Mouse (Mus musculus) liver, adult 2 months (tissue): ENCODE measurements at regions not wholly inside any gene's neighbourhood (a gene's known extent, or its start where the extent isn't known, plus 50 kb on each side); places are given as distances from the start of the nearest gene placed in this dataset.

Experiments used
- DNase-seq: peaks from one replicate; pipeline ENCODE4 v3.0.0-alpha.2; 2011; ENCODE audit warnings: low read depth, low spot score; ENCODE audit errors: extremely low read depth
- H3K27ac ChIP-seq: fragments of 200-500 bp; replicated peaks from 2 replicates; pipeline ENCODE4 v1.5.1; 2012; ENCODE audit warnings: low read depth, mild to moderate bottlenecking, control low read depth, inconsistent platforms, low read length; ENCODE audit not compliant: insufficient read depth
- H3K27me3 ChIP-seq: fragments of 200-500 bp; 2 replicates; pipeline ENCODE4 v1.6.1; 2012; ENCODE audit warnings: mild to moderate bottlenecking, moderate library complexity, low read length, inconsistent platforms; ENCODE audit not compliant: control insufficient read depth, insufficient read depth
- H3K36me3 ChIP-seq: fragments of 200-500 bp; 2 replicates; pipeline ENCODE4 v1.6.1; 2012; ENCODE audit warnings: low read length, inconsistent platforms; ENCODE audit not compliant: control insufficient read depth, insufficient read depth
- H3K4me1 ChIP-seq: fragments of 200-500 bp; 2 replicates; pipeline ENCODE4 v1.6.1; 2011; ENCODE audit warnings: low read length; ENCODE audit not compliant: control insufficient read depth, insufficient read depth
- H3K4me3 ChIP-seq: fragments of 200-500 bp; 2 replicates; pipeline ENCODE4 v1.5.1; 2011; ENCODE audit warnings: low read depth, mild to moderate bottlenecking, control low read depth, low read length, moderate library complexity; ENCODE audit not compliant: insufficient read depth
- H3K79me2 ChIP-seq: fragments of 200-500 bp; 2 replicates; pipeline ENCODE4 v1.6.1; 2012; ENCODE audit warnings: inconsistent platforms, mild to moderate bottlenecking, low read length, moderate library complexity; ENCODE audit not compliant: control insufficient read depth, insufficient read depth
- H3K9ac ChIP-seq: fragments of 200-500 bp; 2 replicates; pipeline ENCODE4 v1.6.1; 2012; ENCODE audit warnings: low read depth, mild to moderate bottlenecking, control low read depth, inconsistent platforms, low read length
- CTCF ChIP-seq: fragments of 200-500 bp; IDR thresholded peaks from 2 replicates; pipeline ENCODE4 v1.5.1; 2011; ENCODE audit warnings: low read depth, low read length, control low read depth
- POLR2A ChIP-seq: fragments of 200-500 bp; IDR thresholded peaks from 2 replicates; pipeline ENCODE4 v1.6.1; 2011; ENCODE audit warnings: low read length, control low read depth; ENCODE audit not compliant: insufficient read depth; ENCODE audit errors: extremely low read depth
- WGBS: fragments of 180-500 bp; shearing (Covaris S2); methylation state at CpG from one replicate; pipeline ENCODE4 v1.1.7; 2018; 5-methylcytosine and 5-hydroxymethylcytosine counted together

DNA sequence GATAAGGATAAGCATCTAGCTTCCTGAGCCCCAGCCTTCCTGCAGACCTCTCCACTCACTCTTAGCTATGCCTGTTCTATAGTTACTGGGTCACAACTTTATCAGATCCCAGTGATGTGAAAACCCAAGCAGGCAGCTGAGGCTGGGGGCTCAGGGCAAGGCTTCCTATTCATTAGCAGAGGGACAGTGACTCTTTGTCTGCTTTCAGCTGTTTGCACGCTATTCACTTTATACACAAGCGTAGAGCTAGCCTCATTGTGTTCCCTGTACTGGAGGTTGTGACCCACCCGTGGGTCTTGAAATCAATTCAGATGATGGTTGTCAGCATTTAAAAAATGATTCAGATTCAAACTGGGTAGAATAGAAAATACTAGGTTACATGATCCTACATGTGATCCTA is 199.5 kb downstream of the Plpp3 start:
- DNase-seq = no peak
- Histone ChIP-seq H3K27me3 (no peaks in the 10 kb centered on the region), H3K79me2 (no peaks in the 10 kb centered on the region), H3K4me1 (no peaks in the 10 kb centered on the region), H3K36me3 (no peaks in the 10 kb centered on the region), H3K27ac (no peak overlapping the region), H3K9ac (no peak overlapping the region), H3K4me3 (no peak overlapping the region)
- 88% methylated on average over 3 of the region's 3 CpGs for WGBS
- TF ChIP-seq POLR2A = no peak

DNA sequence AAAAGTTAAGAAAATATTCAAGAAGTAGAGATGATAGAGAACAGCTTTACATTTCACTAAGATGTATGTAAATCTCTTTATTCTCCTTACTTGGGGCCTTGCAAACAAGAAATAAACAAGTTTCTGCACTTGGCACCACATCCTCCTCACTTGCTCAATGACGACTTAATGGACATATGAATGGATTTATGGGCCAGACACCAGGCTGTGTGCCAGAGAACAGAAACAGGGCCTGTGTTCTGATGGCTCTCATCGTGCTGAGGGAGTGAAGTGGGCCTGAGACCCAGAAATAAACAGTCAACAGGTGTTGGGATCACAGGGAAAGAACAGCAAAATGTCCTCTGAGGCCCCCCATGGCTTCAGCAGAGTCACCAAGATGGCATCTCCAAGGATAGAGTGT is 201.6 kb downstream of the Plpp3 start:
- DNase-seq = no peak
- Histone ChIP-seq H3K27me3 (no peaks in the 10 kb centered on the region), H3K9ac (no peak overlapping the region), H3K4me3 (no peak overlapping the region), H3K4me1 (no peaks in the 10 kb centered on the region), H3K36me3 (no peaks in the 10 kb centered on the region), H3K27ac (no peak overlapping the region), H3K79me2 (no peaks in the 10 kb centered on the region)
- TF ChIP-seq CTCF (no peak), POLR2A (no peak)
- WGBS = 67% methylated on average over 2 of the region's 2 CpGs

DNA sequence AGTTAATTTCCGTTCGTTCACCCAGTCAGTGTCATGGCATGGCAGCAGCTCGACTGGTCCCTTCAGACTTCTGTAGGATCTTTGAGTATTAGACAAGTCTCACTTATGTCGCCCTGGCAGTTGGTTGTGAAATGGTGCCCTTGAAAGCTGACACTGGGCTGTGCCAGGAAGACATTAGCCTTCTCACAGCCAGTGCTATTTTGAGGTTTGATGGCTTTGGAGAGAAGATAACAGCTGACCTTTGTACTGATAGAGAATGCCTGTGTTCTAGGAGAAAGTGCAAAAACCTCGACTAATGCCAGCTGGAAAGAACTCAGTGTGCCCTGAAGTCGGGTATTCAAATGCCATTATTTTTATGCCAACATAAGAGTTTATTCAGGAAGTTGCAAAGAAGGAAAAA is 207.3 kb downstream of the Plpp3 start:
- Histone ChIP-seq H3K79me2 (no peaks in the 10 kb centered on the region), H3K36me3 (no peaks in the 10 kb centered on the region), H3K27me3 (no peaks in the 10 kb centered on the region), H3K4me3 (no peak overlapping the region), H3K9ac (no peak overlapping the region), H3K4me1 (peaks cover 5% of the 10 kb centered on the region), H3K27ac (peak overlapping the region; percentile 65)
- TF ChIP-seq CTCF (no peak), POLR2A (no peak)
- 21% methylated on average over 6 of the region's 6 CpGs for WGBS
- DNase-seq = peak; percentile 99

DNA sequence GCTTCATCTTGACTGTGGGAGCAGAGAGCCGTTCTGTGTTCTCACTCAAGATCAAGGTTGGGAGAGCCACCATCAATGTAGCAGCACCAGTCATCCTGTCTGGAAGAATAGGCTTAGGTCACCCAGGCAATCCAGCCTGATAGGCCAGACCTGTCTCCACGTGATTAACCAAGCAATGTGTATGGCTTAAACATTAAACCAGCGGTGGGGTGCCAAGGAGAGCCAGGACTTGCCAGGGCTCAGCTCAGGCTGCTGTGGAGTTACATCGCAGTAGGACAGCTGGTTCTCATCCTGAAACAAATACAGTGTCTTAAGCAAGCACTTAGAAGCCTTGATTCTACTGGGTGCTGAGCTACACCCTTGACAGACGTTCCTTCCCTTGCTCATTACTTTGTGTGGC is 207.9 kb downstream of the Plpp3 start:
- no peak for TF ChIP-seq POLR2A
- no peak for TF ChIP-seq CTCF
- WGBS = 29% methylated on average over 5 of the region's 5 CpGs
- H3K27me3 ChIP-seq = no peaks in the 10 kb centered on the region
- H3K4me3 ChIP-seq = no peak overlapping the region
- H3K79me2 ChIP-seq = no peaks in the 10 kb centered on the region
- peak; percentile 96 for DNase-seq
- peaks cover 5% of the 10 kb centered on the region for H3K4me1 ChIP-seq
- H3K36me3 ChIP-seq = no peaks in the 10 kb centered on the region
- H3K27ac ChIP-seq = peak overlapping the region; percentile 50
- peak overlapping the region; percentile 44; the same call in 1 of the 2 replicates for H3K9ac ChIP-seq

DNA sequence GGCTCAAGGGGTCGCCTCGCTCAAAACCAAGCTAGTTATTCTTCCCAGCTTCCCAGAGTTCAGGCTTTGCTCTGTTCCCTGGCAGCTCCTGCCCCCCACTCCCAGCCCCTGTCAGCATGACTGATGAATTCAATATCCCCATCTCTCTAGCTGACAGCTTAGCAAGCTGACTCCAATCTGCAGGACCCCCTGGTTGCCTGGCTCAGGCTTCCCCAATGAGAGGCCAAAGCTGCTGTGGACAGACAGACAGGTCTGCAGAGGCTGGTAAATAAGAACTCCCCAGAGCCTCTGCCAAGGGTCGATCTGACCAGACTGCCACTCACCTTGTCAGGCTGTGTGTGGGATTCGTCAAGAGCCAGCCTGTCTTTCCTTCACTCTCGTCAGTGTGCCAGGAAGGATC is 219.4 kb downstream of the Plpp3 start:
- Histone ChIP-seq H3K4me3 (no peak overlapping the region), H3K79me2 (no peaks in the 10 kb centered on the region), H3K27me3 (no peaks in the 10 kb centered on the region), H3K4me1 (no peaks in the 10 kb centered on the region), H3K27ac (no peak overlapping the region), H3K36me3 (no peaks in the 10 kb centered on the region), H3K9ac (no peak overlapping the region)
- TF ChIP-seq CTCF (no peak), POLR2A (no peak)
- DNase-seq = no peak
- 61% methylated on average over 5 of the region's 5 CpGs for WGBS

DNA sequence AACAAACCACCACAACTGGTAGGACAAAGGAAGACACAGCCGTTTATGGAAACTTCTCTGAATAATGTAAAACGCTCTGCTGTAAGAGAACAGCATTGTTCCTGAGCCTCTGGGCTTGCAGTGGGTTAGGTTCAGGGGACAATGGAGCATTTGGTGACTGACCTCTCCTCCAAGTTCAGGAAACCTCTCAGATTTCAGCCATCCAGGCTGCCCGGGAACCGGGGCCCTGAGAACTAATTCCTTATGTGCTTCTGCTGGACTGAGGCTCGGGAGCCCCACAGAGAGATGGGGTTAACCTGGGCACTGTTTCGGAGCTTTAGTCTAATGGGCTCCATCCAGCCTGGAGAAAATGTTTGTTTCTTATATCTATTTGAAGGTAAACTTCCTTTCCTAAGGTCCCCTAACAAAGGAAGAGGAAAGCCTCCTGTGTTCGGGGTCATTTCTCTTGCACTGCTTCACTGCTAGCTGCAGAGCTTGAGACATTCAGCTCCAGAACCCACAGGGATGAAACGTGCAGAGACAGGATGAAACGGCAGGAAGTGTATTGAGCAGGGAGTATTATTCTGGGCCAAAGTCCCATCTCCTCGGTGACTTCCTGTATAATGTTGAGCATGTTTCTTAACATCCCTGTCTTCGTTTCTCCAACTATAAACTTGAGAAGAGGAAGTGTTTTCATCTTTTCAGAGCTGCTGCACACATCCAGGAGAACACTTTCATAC is 220.5 kb downstream of the Plpp3 start:
- WGBS = 74% methylated on average over 11 of the region's 11 CpGs
- DNase-seq = no peak
- H3K79me2 ChIP-seq = no peaks in the 10 kb centered on the region
- H3K9ac ChIP-seq = no peak overlapping the region
- H3K27me3 ChIP-seq = no peaks in the 10 kb centered on the region
- no peaks in the 10 kb centered on the region for H3K36me3 ChIP-seq
- H3K27ac ChIP-seq = no peak overlapping the region
- no peaks in the 10 kb centered on the region for H3K4me1 ChIP-seq
- TF ChIP-seq CTCF = no peak
- no peak for TF ChIP-seq POLR2A
- no peak overlapping the region for H3K4me3 ChIP-seq
